Mouse (Mus musculus) forebrain, embryonic 11.5 days (tissue): ENCODE data around the gene Gm35549. TPM values are rescaled to one million over a fixed set of nuclear protein-coding genes. Genes with fewer than 3 reads are reported as not detected.

ENCODE experiments used
- ATAC-seq: fragments of 200-750 bp; cut with Nextera tagmentation; replicated peaks from 2 replicates; pipeline ENCODE4 v1.8.0; 2017; ENCODE audit warnings: moderate TSS enrichment; ENCODE audit not compliant: low FRiP score
- DNase-seq: peaks from one replicate; pipeline ENCODE4 v3.0.0-alpha.2; 2017; ENCODE audit warnings: low spot score
- H3K27ac ChIP-seq: fragments of 300-500 bp; sonication (generic); 2 replicates; pipeline ENCODE4 v1.5.1; 2014; ENCODE audit warnings: low read depth, low read length
- H3K27me3 ChIP-seq: fragments of 300-500 bp; sonication (generic); 2 replicates; pipeline ENCODE4 v1.6.1; 2014; ENCODE audit warnings: mild to moderate bottlenecking, low read length, mixed read lengths; ENCODE audit not compliant: control insufficient read depth, insufficient read depth
- H3K36me3 ChIP-seq: fragments of 300-500 bp; sonication (generic); 2 replicates; pipeline ENCODE4 v1.6.1; 2014; ENCODE audit warnings: mild to moderate bottlenecking, low read length, moderate library complexity, mixed read lengths; ENCODE audit not compliant: control insufficient read depth, insufficient read depth
- H3K4me1 ChIP-seq: fragments of 300-500 bp; sonication (generic); replicated peaks from 2 replicates; pipeline ENCODE4 v1.6.1; 2014; ENCODE audit warnings: low read length, mixed read lengths; ENCODE audit not compliant: control insufficient read depth, insufficient read depth
- H3K4me2 ChIP-seq: fragments of 300-500 bp; sonication (generic); 2 replicates; pipeline ENCODE4 v1.6.1; 2014; ENCODE audit warnings: low read depth, mild to moderate bottlenecking, low read length, moderate library complexity, mixed read lengths; ENCODE audit not compliant: severe bottlenecking
- H3K4me3 ChIP-seq: fragments of 300-500 bp; sonication (generic); 2 replicates; pipeline ENCODE4 v1.5.1; 2014; ENCODE audit warnings: low read depth, low read length
- H3K9ac ChIP-seq: fragments of 300-500 bp; sonication (generic); 2 replicates; pipeline ENCODE4 v1.6.1; 2014; ENCODE audit warnings: low read length
- H3K9me3 ChIP-seq: fragments of 300-500 bp; sonication (generic); 2 replicates; pipeline ENCODE4 v1.6.1; 2016; ENCODE audit warnings: low read length, mixed read lengths; ENCODE audit not compliant: control insufficient read depth
- WGBS: fragments of 180-500 bp; shearing (Covaris S2); extraction: QIAGEN DNeasy Blood & Tissue Kit; methylation state at CpG from one replicate; pipeline ENCODE4 v1.1.7; 2014; 5-methylcytosine and 5-hydroxymethylcytosine counted together
- polyA plus RNA-seq: library from polyadenylated mRNA; unstranded; fragments of >200 nt; fragmentation: Nextera tagmentation; extraction: Ambion mirVana; gene quantifications from 2 replicates; pipeline ENCODE4 v1.2.1, GENCODE M21; 2014

The Gm35549 gene
- 0.67 TPM in 1 of 2 replicates, not detected in the other for polyA plus RNA-seq

- H3K9ac ChIP-seq, result no peak within 1 kb of the TSS
- no peaks in the 10 kb centered on the region for H3K4me1 ChIP-seq
- DNase-seq, result no peak
- no peak within 1 kb of the TSS for H3K4me3 ChIP-seq
- H3K36me3 ChIP-seq, result peaks cover 3% of the 10 kb centered on the region; the same call in 1 of the 2 replicates
- ATAC-seq, result no peak
- WGBS, result 90% methylated on average over 3 of the region's 3 CpGs
- no peak within 1 kb of the TSS for H3K4me2 ChIP-seq
- no peak within 1 kb of the TSS for H3K27ac ChIP-seq
- no peaks in the 10 kb centered on the region for H3K9me3 ChIP-seq
- H3K27me3 ChIP-seq, result no peaks in the 10 kb centered on the region
Measured at GRCm38 (mm10) chr9:122843760-122844159, at the start of gene Gm35549. TSS of gene Gm35549 (minus strand) at chr9:122844035.

- Histone ChIP-seq H3K4me2 (peak overlapping the region; percentile 78), H3K4me1 (no peaks in the 10 kb centered on the region; the same call in 1 of the 2 replicates), H3K27ac (no peak overlapping the region), H3K36me3 (no peaks in the 10 kb centered on the region), H3K27me3 (no peaks in the 10 kb centered on the region), H3K9ac (peak overlapping the region; percentile 62), H3K4me3 (peak overlapping the region; percentile 55), H3K9me3 (no peaks in the 10 kb centered on the region)
- 7% methylated on average over 54 of the region's 54 CpGs for WGBS
- ATAC-seq (peak; percentile 86), DNase-seq (peak; percentile 76)
Measured at GRCm38 (mm10) chr9:122886372-122887179, 42.7 kb upstream of the Gm35549 start.

DNA sequence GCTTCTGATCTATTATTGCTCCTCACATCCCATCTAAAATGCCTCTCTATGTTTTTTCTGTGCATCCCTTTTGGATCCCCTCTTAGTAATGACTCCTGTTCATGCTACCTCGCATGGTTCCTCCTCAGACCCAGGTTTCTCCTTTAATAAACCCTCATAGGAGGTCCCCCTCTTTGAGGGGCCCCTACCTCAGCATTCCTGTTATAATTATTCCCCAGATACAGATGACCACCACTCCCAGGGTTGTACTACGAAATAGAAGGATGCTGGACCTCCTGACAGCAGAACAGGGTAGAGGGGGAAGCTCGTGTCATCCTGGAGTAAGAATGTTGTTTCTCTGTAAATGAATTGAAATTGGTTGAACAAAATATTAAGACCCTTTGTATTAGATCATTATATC lies 41.5 kb upstream of the Gm35549 start, which contains the start of gene Zkscan7:
Gene Zkscan7, plus strand, starts transcription at position 301 of the 400 bp plus-strand sequence.
- H3K4me2 ChIP-seq, result peak within 1 kb of the TSS; percentile 78
- DNase-seq, result no peak
- H3K27me3 ChIP-seq, result no peaks in the 10 kb centered on the region
- no peaks in the 10 kb centered on the region; the same call in 1 of the 2 replicates for H3K4me1 ChIP-seq
- H3K9ac ChIP-seq, result peak within 1 kb of the TSS; percentile 62; the same call in 1 of the 2 replicates
- WGBS, result 81% methylated on average over 3 of the region's 3 CpGs
- H3K27ac ChIP-seq, result no peak within 1 kb of the TSS
- H3K9me3 ChIP-seq, result no peaks in the 10 kb centered on the region
- peak within 1 kb of the TSS; percentile 55 for H3K4me3 ChIP-seq
- no peak for ATAC-seq
- H3K36me3 ChIP-seq, result no peaks in the 10 kb centered on the region

DNA sequence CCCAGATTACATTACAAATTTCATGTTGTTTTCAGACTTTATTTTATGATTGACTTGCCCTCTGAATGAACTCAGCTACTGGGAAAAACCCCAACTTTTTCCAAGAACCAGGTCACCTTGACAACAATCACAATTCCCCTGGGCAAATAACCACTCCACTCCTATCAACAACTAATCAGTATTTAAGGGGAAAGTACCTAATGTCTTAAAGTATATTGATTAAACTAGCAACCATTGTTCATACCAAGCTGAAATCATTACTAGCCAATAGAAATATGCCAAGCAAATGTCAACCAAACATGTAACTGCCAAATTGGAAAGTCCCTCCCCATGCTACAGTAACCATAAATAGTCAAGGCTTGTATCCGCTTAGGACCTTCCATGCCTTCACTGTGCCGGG lies 31.3 kb upstream of the Gm35549 start:
- DNase-seq (no peak), ATAC-seq (no peak)
- Histone ChIP-seq H3K36me3 (no peaks in the 10 kb centered on the region), H3K9ac (no peak overlapping the region), H3K27me3 (no peaks in the 10 kb centered on the region), H3K4me2 (no peak overlapping the region), H3K4me3 (no peak overlapping the region), H3K9me3 (no peaks in the 10 kb centered on the region), H3K27ac (no peak overlapping the region), H3K4me1 (no peaks in the 10 kb centered on the region)
- WGBS, result 89% methylated on average over 2 of the region's 2 CpGs

- H3K9me3 ChIP-seq, result no peaks in the 10 kb centered on the region
- ATAC-seq, result no peak
- no peak overlapping the region for H3K4me3 ChIP-seq
Measured at GRCm38 (mm10) chr9:122874653-122875052, 30.8 kb upstream of the Gm35549 start.

DNA sequence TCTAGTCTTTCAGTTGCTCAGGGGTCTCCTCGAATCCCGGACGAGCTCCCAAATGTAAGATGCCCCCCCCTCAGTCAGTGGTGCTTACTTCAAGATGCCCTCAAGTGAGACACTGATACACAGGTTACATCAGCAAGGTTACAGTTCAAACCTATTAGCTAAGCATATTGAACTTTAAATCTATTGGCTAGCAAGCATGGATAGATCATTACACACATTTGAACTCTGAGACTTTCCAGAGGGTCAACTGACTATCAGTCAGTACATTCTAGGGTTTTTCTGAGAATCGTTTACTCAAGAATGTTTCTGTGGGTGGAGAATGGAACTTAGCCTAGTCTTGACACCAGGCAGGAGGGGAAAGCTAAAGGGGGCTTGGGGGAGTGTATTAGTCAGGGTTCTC lies 28.8 kb upstream of the Gm35549 start:
- 91% methylated on average over 4 of the region's 4 CpGs for WGBS
- Histone ChIP-seq H3K9ac (no peak overlapping the region), H3K4me2 (no peak overlapping the region), H3K36me3 (no peaks in the 10 kb centered on the region), H3K4me3 (no peak overlapping the region), H3K4me1 (no peaks in the 10 kb centered on the region), H3K27ac (no peak overlapping the region), H3K9me3 (no peaks in the 10 kb centered on the region), H3K27me3 (no peaks in the 10 kb centered on the region)
- DNase-seq, result no peak
- no peak for ATAC-seq

More at GRCm38 (mm10) chr9:122874653-122875052, 30.8 kb upstream of the Gm35549 start:
- no peaks in the 10 kb centered on the region for H3K27me3 ChIP-seq
- DNase-seq, result no peak
- no peak overlapping the region for H3K27ac ChIP-seq
- H3K4me2 ChIP-seq, result no peak overlapping the region
- no peaks in the 10 kb centered on the region for H3K4me1 ChIP-seq
- 69% methylated on average over 1 of the region's 1 CpGs for WGBS
- H3K36me3 ChIP-seq, result no peaks in the 10 kb centered on the region
- H3K9ac ChIP-seq, result no peak overlapping the region

DNA sequence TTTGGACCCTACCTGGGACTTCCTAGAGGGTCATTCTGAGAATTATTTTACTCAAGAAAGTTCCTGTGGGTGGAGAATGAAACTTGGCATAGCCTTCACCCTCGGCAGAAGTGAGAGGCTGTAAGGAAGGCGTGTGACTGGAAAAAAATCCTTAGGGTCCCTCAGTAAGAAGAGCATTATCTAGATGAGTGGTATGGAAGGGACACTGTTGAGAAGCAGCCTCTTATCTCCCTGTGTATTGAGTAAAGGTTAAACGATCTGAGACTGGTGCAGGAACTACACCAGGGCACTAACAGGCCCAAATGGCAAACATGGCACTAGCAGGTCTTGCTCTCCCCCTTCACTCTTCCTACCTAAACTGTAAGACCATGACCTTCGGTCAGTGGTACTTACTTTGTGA lies 22.4 kb upstream of the Gm35549 start:
- H3K27ac ChIP-seq, result no peak overlapping the region
- H3K36me3 ChIP-seq, result peaks cover 12% of the 10 kb centered on the region
- H3K27me3 ChIP-seq, result no peaks in the 10 kb centered on the region
- DNase-seq (no peak), ATAC-seq (peak; percentile 28; the same call in 1 of the 2 replicates)
- 91% methylated on average over 4 of the region's 4 CpGs for WGBS
- peak overlapping the region; percentile 85 for H3K9ac ChIP-seq
- H3K4me3 ChIP-seq, result peak overlapping the region; percentile 67
- peak overlapping the region; percentile 34; the same call in 1 of the 2 replicates for H3K4me2 ChIP-seq
- H3K9me3 ChIP-seq, result no peaks in the 10 kb centered on the region; the same call in 1 of the 2 replicates
- H3K4me1 ChIP-seq, result peaks cover 4% of the 10 kb centered on the region; the same call in 1 of the 2 replicates

DNA sequence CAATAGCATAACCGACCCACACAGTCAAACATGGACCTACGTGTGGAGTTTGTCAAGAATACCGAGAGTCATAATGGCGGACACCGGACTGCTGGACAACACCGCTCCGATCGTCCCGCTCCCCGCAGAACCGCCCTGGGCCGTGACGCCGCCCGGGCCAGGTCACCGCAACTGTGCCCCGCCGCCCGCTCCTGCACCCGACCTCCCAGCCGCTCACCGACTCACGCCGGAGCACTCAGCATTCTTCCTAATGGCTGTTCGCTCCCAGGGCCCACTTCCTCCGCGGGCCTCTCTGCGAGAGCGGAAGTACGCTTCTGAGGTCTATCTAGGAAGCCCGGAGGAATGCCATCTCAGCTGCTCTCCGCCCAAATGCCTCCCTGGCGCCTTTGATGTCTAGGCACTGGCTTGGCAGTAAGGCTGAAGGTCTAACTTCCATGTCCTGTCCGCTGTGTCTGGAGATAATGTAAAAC lies 21.9 kb upstream of the Gm35549 start, which contains the start of gene Zfp445:
Gene Zfp445, minus strand, starts transcription at position 310 of the 470 bp plus-strand sequence.
- peak; percentile 95 for ATAC-seq
- peak within 1 kb of the TSS; percentile 73 for H3K4me2 ChIP-seq
- WGBS, result under 1% methylated on average over 34 of the region's 34 CpGs

More for the DNA sequence above, 21.9 kb upstream of the Gm35549 start, which contains the start of gene Zfp445:
- Histone ChIP-seq H3K36me3 (peaks cover 16% of the 10 kb centered on the region), H3K27me3 (no peaks in the 10 kb centered on the region), H3K27ac (no peak within 1 kb of the TSS; the same call in 1 of the 2 replicates), H3K4me3 (peak within 1 kb of the TSS; percentile 67), H3K9me3 (peaks cover 2% of the 10 kb centered on the region; the same call in 1 of the 2 replicates), H3K9ac (peak within 1 kb of the TSS; percentile 85), H3K4me1 (peaks cover 4% of the 10 kb centered on the region; the same call in 1 of the 2 replicates)
- DNase-seq, result peak; percentile 90
